Mouse (Mus musculus) liver, embryonic 11.5 days (tissue): Measurements from ENCODE around the gene Pdcd6ip. TPM values are rescaled to one million over a fixed set of nuclear protein-coding genes. Genes with fewer than 3 reads are reported as not detected.

ENCODE experiments used
- ATAC-seq: fragments of 200-750 bp; cut with Nextera tagmentation; replicated peaks from 2 replicates; pipeline ENCODE4 v1.8.0; 2017; ENCODE audit warnings: moderate number of reproducible peaks, mild to moderate bottlenecking, moderate TSS enrichment, moderate library complexity; ENCODE audit not compliant: low FRiP score
- DNase-seq: peaks from one replicate; pipeline ENCODE4 v3.0.0-alpha.2; 2017; ENCODE audit warnings: low spot score
- H3K27ac ChIP-seq: fragments of 300-500 bp; sonication (generic); 2 replicates; pipeline ENCODE4 v1.5.1; 2014; ENCODE audit warnings: mild to moderate bottlenecking, low read depth, low read length, control low read depth
- H3K27me3 ChIP-seq: fragments of 300-500 bp; sonication (generic); replicated peaks from 2 replicates; pipeline ENCODE4 v1.6.1; 2014; ENCODE audit warnings: low read length, mixed read lengths; ENCODE audit not compliant: control insufficient read depth, insufficient read depth
- H3K36me3 ChIP-seq: fragments of 300-500 bp; sonication (generic); 2 replicates; pipeline ENCODE4 v1.6.1; 2014; ENCODE audit warnings: mild to moderate bottlenecking, low read length, moderate library complexity, mixed read lengths; ENCODE audit not compliant: control insufficient read depth, insufficient read depth
- H3K4me1 ChIP-seq: fragments of 300-500 bp; sonication (generic); replicated peaks from 2 replicates; pipeline ENCODE4 v1.6.1; 2014; ENCODE audit warnings: low read length, mixed read lengths; ENCODE audit not compliant: control insufficient read depth, insufficient read depth
- H3K4me2 ChIP-seq: fragments of 300-500 bp; sonication (generic); 2 replicates; pipeline ENCODE4 v1.6.1; 2014; ENCODE audit warnings: mild to moderate bottlenecking, control low read depth, moderate library complexity
- H3K4me3 ChIP-seq: fragments of 300-500 bp; sonication (generic); 2 replicates; pipeline ENCODE4 v1.5.1; 2014; ENCODE audit warnings: low read depth, low read length, control low read depth
- H3K9ac ChIP-seq: fragments of 300-500 bp; sonication (generic); 2 replicates; pipeline ENCODE4 v1.6.1; 2014; ENCODE audit warnings: low read depth, low read length, control low read depth
- H3K9me3 ChIP-seq: fragments of 300-500 bp; sonication (generic); 2 replicates; pipeline ENCODE4 v1.6.1; 2016; ENCODE audit warnings: low read length, inconsistent platforms, mixed read lengths; ENCODE audit not compliant: control insufficient read depth
- WGBS: fragments of 180-500 bp; shearing (Covaris S2); extraction: QIAGEN DNeasy Blood & Tissue Kit; methylation state at CpG from one replicate; pipeline ENCODE4 v1.1.7; 2014; 5-methylcytosine and 5-hydroxymethylcytosine counted together
- polyA plus RNA-seq: library from polyadenylated mRNA; unstranded; fragments of >200 nt; fragmentation: Nextera tagmentation; extraction: Ambion mirVana; gene quantifications from 2 replicates; pipeline ENCODE4 v1.2.1, GENCODE M21; 2014

Gene Pdcd6ip
- polyA plus RNA-seq = 66.4 and 79.6 TPM in 2 replicates

GRCm38 (mm10) chr9:113707481-113708360, at the start of gene Pdcd6ip:
Pdcd6ip (minus strand) TSS chr9:113708259.
- Histone ChIP-seq H3K4me1 (peaks cover 14% of the 10 kb centered on the region), H3K36me3 (no peaks in the 10 kb centered on the region), H3K4me2 (peak within 1 kb of the TSS; percentile 92), H3K9me3 (no peaks in the 10 kb centered on the region), H3K4me3 (peak within 1 kb of the TSS; percentile 88), H3K9ac (peak within 1 kb of the TSS; percentile 97), H3K27me3 (no peaks in the 10 kb centered on the region), H3K27ac (peak within 1 kb of the TSS; percentile 76)
- DNase-seq (peak; percentile 89), ATAC-seq (peak; percentile 89)
- under 1% methylated on average over 75 of the region's 77 CpGs for WGBS

- no peak for DNase-seq
Measured at GRCm38 (mm10) chr9:113755888-113756719, 48.0 kb upstream of the Pdcd6ip start.

GRCm38 (mm10) chr9:113749356-113749755, 41.3 kb upstream of the Pdcd6ip start:
- Histone ChIP-seq H3K9me3 (no peaks in the 10 kb centered on the region), H3K4me2 (no peak overlapping the region), H3K36me3 (no peaks in the 10 kb centered on the region), H3K9ac (no peak overlapping the region), H3K27me3 (no peaks in the 10 kb centered on the region), H3K4me1 (peaks cover 7% of the 10 kb centered on the region), H3K4me3 (no peak overlapping the region), H3K27ac (no peak overlapping the region)
- ATAC-seq = no peak
- DNase-seq = no peak
- WGBS = 88% methylated on average over 7 of the region's 7 CpGs

More at GRCm38 (mm10) chr9:113755888-113756719, 48.0 kb upstream of the Pdcd6ip start:
- Histone ChIP-seq H3K27ac (peak overlapping the region; percentile 77), H3K9ac (no peak overlapping the region), H3K4me1 (peaks cover 33% of the 10 kb centered on the region), H3K4me3 (0 out of 2 replicates have a peak overlapping the region, but pooled peaks have one; percentile 2), H3K27me3 (no peaks in the 10 kb centered on the region), H3K9me3 (0 out of 2 replicates have a peak, but pooled peaks cover 2% of the 10 kb centered on the region), H3K36me3 (peaks cover 8% of the 10 kb centered on the region), H3K4me2 (peak overlapping the region; percentile 62)
- WGBS = 50% methylated on average over 15 of the region's 15 CpGs
- peak; percentile 96 for ATAC-seq

DNA sequence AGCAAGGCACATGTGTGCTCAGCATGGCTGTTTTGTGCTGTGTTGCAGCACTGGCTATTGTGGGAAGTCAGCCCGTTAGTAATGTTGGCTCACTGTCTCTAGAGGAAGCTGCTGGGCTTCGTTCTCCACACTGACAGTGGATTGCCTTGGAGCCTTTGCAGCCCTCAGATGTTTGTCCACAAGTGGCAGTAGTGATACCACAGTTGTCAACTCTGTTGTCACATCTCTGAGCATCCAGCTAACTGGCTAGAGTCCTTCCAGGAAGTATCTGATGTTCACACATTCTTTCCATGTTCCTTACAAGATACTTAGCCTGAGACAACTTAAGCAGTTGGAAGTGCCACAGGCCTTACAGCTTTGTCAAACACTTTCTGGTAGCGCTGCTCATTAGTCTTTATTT, 35.2 kb upstream of the Pdcd6ip start:
- Histone ChIP-seq H3K36me3 (no peaks in the 10 kb centered on the region), H3K9me3 (no peaks in the 10 kb centered on the region), H3K27me3 (no peaks in the 10 kb centered on the region), H3K4me1 (peaks cover 14% of the 10 kb centered on the region), H3K9ac (no peak overlapping the region), H3K27ac (no peak overlapping the region), H3K4me2 (peak overlapping the region; percentile 99), H3K4me3 (no peak overlapping the region)
- ATAC-seq (no peak), DNase-seq (no peak)
- 55% methylated on average over 3 of the region's 3 CpGs for WGBS

DNA sequence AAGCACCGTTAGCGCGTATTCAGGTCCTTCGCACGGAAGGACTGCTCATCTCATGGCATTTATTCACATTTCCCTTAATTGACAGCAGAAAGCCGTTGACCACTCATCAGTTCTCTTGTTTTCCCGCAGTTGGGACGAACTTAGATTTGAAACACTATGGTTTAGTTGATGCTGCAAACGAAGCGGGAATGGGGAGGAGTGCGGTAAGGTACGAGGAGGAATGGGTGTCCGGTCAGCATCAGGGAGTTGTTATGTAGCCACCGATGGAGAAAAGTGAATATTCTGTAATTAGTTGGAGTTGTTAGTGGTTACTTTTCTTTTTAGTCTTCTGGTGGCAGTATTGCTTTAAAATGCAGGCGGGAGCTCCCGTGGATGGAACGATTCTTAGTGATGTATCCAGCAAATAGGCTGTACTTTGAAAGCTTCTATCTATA, 34.3 kb upstream of the Pdcd6ip start:
- Histone ChIP-seq H3K27ac (no peak overlapping the region), H3K4me3 (peak overlapping the region; percentile 67), H3K4me1 (peaks cover 14% of the 10 kb centered on the region), H3K4me2 (peak overlapping the region; percentile 99), H3K9ac (peak overlapping the region; percentile 74), H3K9me3 (no peaks in the 10 kb centered on the region), H3K36me3 (no peaks in the 10 kb centered on the region), H3K27me3 (no peaks in the 10 kb centered on the region)
- 5% methylated on average over 17 of the region's 17 CpGs for WGBS
- DNase-seq (peak; percentile 42), ATAC-seq (no peak)

- H3K9me3 ChIP-seq = no peaks in the 10 kb centered on the region
- H3K4me2 ChIP-seq = peak overlapping the region; percentile 99
- no peaks in the 10 kb centered on the region for H3K36me3 ChIP-seq
- H3K9ac ChIP-seq = peak overlapping the region; percentile 74
- ATAC-seq (peak; percentile 74), DNase-seq (peak; percentile 76)
- H3K27ac ChIP-seq = peak overlapping the region; percentile 49
- no peaks in the 10 kb centered on the region for H3K27me3 ChIP-seq
- H3K4me3 ChIP-seq = peak overlapping the region; percentile 67
- WGBS = under 1% methylated on average over 64 of the region's 64 CpGs
- peaks cover 14% of the 10 kb centered on the region for H3K4me1 ChIP-seq
Measured at GRCm38 (mm10) chr9:113741637-113742137, 33.6 kb upstream of the Pdcd6ip start.

DNA sequence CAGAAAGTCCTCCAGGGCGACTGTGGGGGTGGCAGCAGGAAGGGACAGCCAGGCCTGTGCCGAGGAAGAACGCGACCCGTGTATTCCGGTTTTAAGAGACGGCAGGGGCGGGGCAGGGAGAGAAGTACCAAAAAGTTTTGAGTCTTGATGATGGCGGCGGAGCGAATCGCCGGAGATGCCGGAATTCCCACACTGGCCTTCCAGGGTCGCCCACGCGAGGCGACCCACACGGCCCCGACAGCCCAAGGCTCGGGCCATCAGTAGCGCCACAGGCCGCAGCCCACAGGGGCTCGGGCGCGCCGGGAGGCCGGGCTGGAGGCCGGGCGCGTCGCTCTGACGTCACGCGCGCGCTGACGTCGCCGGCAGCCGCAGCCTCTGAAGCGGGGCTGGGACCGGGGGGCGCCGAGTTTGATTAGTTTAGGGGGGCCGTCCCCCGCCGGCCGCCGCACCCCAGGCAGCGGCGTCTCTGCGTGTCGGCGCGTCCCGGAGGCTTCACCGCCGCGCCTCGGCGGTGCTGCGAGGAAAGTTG, 33.1 kb upstream of the Pdcd6ip start, which contains the start of gene Clasp2:
Gene Clasp2, plus strand, starts transcription at position 366 of the 529 bp plus-strand sequence.
- peak within 1 kb of the TSS; percentile 74 for H3K9ac ChIP-seq

DNA sequence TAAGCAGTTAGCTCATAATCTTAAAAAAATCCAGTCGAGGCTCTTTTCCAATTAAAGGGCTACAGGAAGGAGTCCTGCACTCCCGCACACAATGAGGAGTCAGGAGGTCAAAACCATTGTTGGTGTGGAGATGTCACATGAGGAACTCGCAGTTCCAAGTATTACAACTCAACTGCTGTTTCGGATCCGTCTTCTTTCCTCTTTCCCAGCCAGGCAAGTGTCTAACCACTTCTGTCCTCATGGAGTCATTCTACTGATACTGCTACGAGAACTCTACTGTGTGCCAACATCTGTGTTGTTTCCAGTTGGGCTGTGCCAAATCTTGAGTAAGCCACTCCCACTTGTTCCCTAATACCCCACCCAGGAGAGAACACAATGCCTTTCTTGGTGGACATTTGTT, 30.9 kb upstream of the Pdcd6ip start:
- H3K4me3 ChIP-seq = no peak overlapping the region
- no peak overlapping the region for H3K27ac ChIP-seq
- no peaks in the 10 kb centered on the region for H3K27me3 ChIP-seq
- no peaks in the 10 kb centered on the region for H3K9me3 ChIP-seq
- no peak overlapping the region for H3K4me2 ChIP-seq
- no peak for ATAC-seq
- H3K4me1 ChIP-seq = peaks cover 14% of the 10 kb centered on the region
- no peak for DNase-seq
- H3K36me3 ChIP-seq = no peaks in the 10 kb centered on the region
- 80% methylated on average over 6 of the region's 6 CpGs for WGBS
- H3K9ac ChIP-seq = no peak overlapping the region

More for the DNA sequence above, 33.1 kb upstream of the Pdcd6ip start, which contains the start of gene Clasp2:
- under 1% methylated on average over 62 of the region's 63 CpGs for WGBS
- Histone ChIP-seq H3K4me3 (peak within 1 kb of the TSS; percentile 67), H3K4me2 (peak within 1 kb of the TSS; percentile 99), H3K4me1 (peaks cover 14% of the 10 kb centered on the region), H3K27me3 (no peaks in the 10 kb centered on the region), H3K36me3 (no peaks in the 10 kb centered on the region), H3K27ac (peak within 1 kb of the TSS; percentile 49), H3K9me3 (no peaks in the 10 kb centered on the region)
- ATAC-seq (peak; percentile 92), DNase-seq (peak; percentile 84)
